Mouse (Mus musculus): ENCODE results near the gene Aqp3. TPM values are rescaled to one million over a fixed set of nuclear protein-coding genes. Genes with fewer than 3 reads are reported as not detected.

Aqp3 gene
- not detected for total RNA-seq (2021)
- long read RNA-seq, experiment 1 = 0 reads
- long read RNA-seq, experiment 2 = 0 reads

GRCm38 (mm10) chr4:41097871-41098576 is at the start of gene Aqp3:
Aqp3 (minus strand) TSS chr4:41098183.
- DNase-seq = no peak

- DNase-seq = no peak
Observed at GRCm38 (mm10) chr4:41142601-41143000, 44.6 kb upstream of the Aqp3 start.

GRCm38 (mm10) chr4:41140174-41140875 is 42.3 kb upstream of the Aqp3 start:
- no peak for DNase-seq

- no peak for DNase-seq
Observed at GRCm38 (mm10) chr4:41136811-41137210, 38.8 kb upstream of the Aqp3 start.

GRCm38 (mm10) chr4:41136454-41136805 is 38.4 kb upstream of the Aqp3 start:
- peak; percentile 34 for DNase-seq

- DNase-seq = peak; percentile 80
Observed at GRCm38 (mm10) chr4:41135711-41136453, 37.9 kb upstream of the Aqp3 start, which contains the start of gene Ube2r2. Ube2r2 (plus strand) TSS chr4:41135743.

GRCm38 (mm10) chr4:41134935-41135710 is 37.1 kb upstream of the Aqp3 start:
- peak; percentile 80 for DNase-seq

- no peak for DNase-seq
Observed at GRCm38 (mm10) chr4:41133529-41134291, 35.7 kb upstream of the Aqp3 start.

- no peak for DNase-seq
Observed at GRCm38 (mm10) chr4:41132471-41132870, 34.5 kb upstream of the Aqp3 start.

- DNase-seq = no peak
Observed at GRCm38 (mm10) chr4:41129836-41130235, 31.9 kb upstream of the Aqp3 start.

GRCm38 (mm10) chr4:41129406-41129805 is 31.4 kb upstream of the Aqp3 start:
- DNase-seq = peak; percentile 37

- DNase-seq = peak; percentile 98
Observed at GRCm38 (mm10) chr4:41124180-41124951, 26.4 kb upstream of the Aqp3 start, which contains the start of gene Nol6. Nol6 (minus strand) TSS chr4:41124455.

- DNase-seq = no peak
Observed at GRCm38 (mm10) chr4:41118706-41119292, 20.8 kb upstream of the Aqp3 start.

GRCm38 (mm10) chr4:41116817-41117216 is 18.8 kb upstream of the Aqp3 start:
- DNase-seq = no peak

GRCm38 (mm10) chr4:41115793-41116192 is 17.8 kb upstream of the Aqp3 start:
- no peak for DNase-seq

GRCm38 (mm10) chr4:41115074-41115473 is 17.1 kb upstream of the Aqp3 start:
- DNase-seq = no peak

GRCm38 (mm10) chr4:41114358-41115070 is 16.5 kb upstream of the Aqp3 start:
- no peak for DNase-seq

- DNase-seq = no peak
Observed at GRCm38 (mm10) chr4:41108717-41109425, 10.9 kb upstream of the Aqp3 start.

- DNase-seq = no peak
Observed at GRCm38 (mm10) chr4:41107440-41107839, 9.5 kb upstream of the Aqp3 start.
